Mouse (Mus musculus): ENCODE measurements around the gene Rnf38. TPM values are rescaled to one million over a fixed set of nuclear protein-coding genes. Genes with fewer than 3 reads are reported as not detected.

Rnf38 gene
- total RNA-seq, 4 experiments from 2014 or later: 10.5 to 12.9 (median 11.5) TPM

Small RNAs within 50 kb of the gene (microRNA-seq; reads per million reads assigned to microRNA genes)
- not detected for gene Mir5106

Other genes starting within 250 kb of the Rnf38 start
- gene Clta, start 229.3 kb downstream of the Rnf38 start, total RNA-seq (2022): 10 to 100 TPM; 41.3 to 51.1 (median 46.3) TPM
- 10 to 100 TPM; 10.4 to 15.0 (median 11.0) TPM for gene Gne, start 149.6 kb downstream of the Rnf38 start, total RNA-seq (2022)
- not detected for gene Melk, start 67.1 kb upstream of the Rnf38 start, total RNA-seq (2022)